Mouse (Mus musculus) MEL (cell line): ENCODE results near the gene Gpam. TPM values are rescaled to one million over a fixed set of nuclear protein-coding genes. Genes with fewer than 3 reads are reported as not detected.
A peak's percentile ranks its signal among the peaks of the same experiment; 100 is the strongest.

Experiments used
- DNase-seq: peaks from one replicate; pipeline ENCODE4 v3.0.0; 2011; ENCODE audit warnings: low read depth, low spot score
- H3K27ac ChIP-seq: 2 replicates; pipeline ENCODE4 v1.5.1; 2012; ENCODE audit warnings: low read depth, mild to moderate bottlenecking, control low read depth, low read length, moderate library complexity; ENCODE audit not compliant: control insufficient read depth
- H3K27me3 ChIP-seq, 2 experiments: fragments of 150-350 bp in 1 of 2; sonication (generic) in 1 of 2; 2 replicates each; pipeline ENCODE4 v1.6.1; 2012; ENCODE audit warnings: low read length in 2 of 2, mild to moderate bottlenecking in 2 of 2, improper control_type of control experiment in 1 of 2, moderate library complexity in 1 of 2; ENCODE audit not compliant: insufficient read depth in 2 of 2, control insufficient read depth in 1 of 2
- H3K36me3 ChIP-seq, 2 experiments: 2 replicates each; pipeline ENCODE4 v1.6.1; 2012 to 2014; ENCODE audit warnings: low read length in 2 of 2, improper control_type of control experiment in 1 of 2, inconsistent platforms in 1 of 2, mild to moderate bottlenecking in 1 of 2; ENCODE audit not compliant: insufficient read depth in 2 of 2, control insufficient read depth in 1 of 2
- H3K4me1 ChIP-seq, 2 experiments: fragments of 150-350 bp in 1 of 2; sonication (generic) in 1 of 2; 2 replicates each; pipeline ENCODE4 v1.6.1; 2012; ENCODE audit warnings: low read length in 2 of 2, improper control_type of control experiment in 1 of 2, mild to moderate bottlenecking in 1 of 2; ENCODE audit not compliant: insufficient read depth in 2 of 2, control insufficient read depth in 1 of 2
- H3K4me3 ChIP-seq, 2 experiments: fragments of 150-350 bp in 1 of 2; sonication (generic) in 1 of 2; 2 replicates each; pipeline ENCODE4 v1.5.1; 2012; ENCODE audit warnings: low read depth in 2 of 2, low read length in 2 of 2, mild to moderate bottlenecking in 2 of 2, moderate library complexity in 2 of 2, control low read depth in 1 of 2, improper control_type of control experiment in 1 of 2; ENCODE audit not compliant: control insufficient read depth in 1 of 2, insufficient read depth in 1 of 2
- H3K79me2 ChIP-seq: 2 replicates; pipeline ENCODE4 v1.6.1; 2012; ENCODE audit warnings: mild to moderate bottlenecking, low read length, moderate library complexity; ENCODE audit not compliant: control insufficient read depth, poor library complexity, insufficient read depth
- H3K9ac ChIP-seq: 2 replicates; pipeline ENCODE4 v1.6.1; 2012; ENCODE audit warnings: low read depth, mild to moderate bottlenecking, control low read depth, low read length, moderate library complexity; ENCODE audit not compliant: control insufficient read depth, poor library complexity, severe bottlenecking
- H3K9me3 ChIP-seq: fragments of 150-350 bp; sonication (generic); replicated peaks from 2 replicates; pipeline ENCODE4 v1.6.1; 2012; ENCODE audit warnings: mild to moderate bottlenecking, low read length, improper control_type of control experiment, moderate library complexity; ENCODE audit not compliant: insufficient read depth
- CHD1 ChIP-seq: IDR thresholded peaks from 2 replicates; pipeline ENCODE4 v1.6.1; 2012; ENCODE audit warnings: low read depth, mild to moderate bottlenecking, inconsistent platforms, low read length, improper control_type of control experiment
- CHD2 ChIP-seq: IDR thresholded peaks from 2 replicates; pipeline ENCODE4 v1.6.1; 2011; ENCODE audit warnings: low read length, improper control_type of control experiment
- ELF1 ChIP-seq: IDR thresholded peaks from 2 replicates; pipeline ENCODE4 v1.6.1; 2014; ENCODE audit warnings: low read depth, mild to moderate bottlenecking, inconsistent platforms, low read length, improper control_type of control experiment, moderate library complexity
- EP300 ChIP-seq, 2 experiments: IDR thresholded peaks; 2 replicates each; pipeline ENCODE4 v1.6.1; 2011; ENCODE audit warnings: improper control_type of control experiment in 2 of 2, low read length in 2 of 2, low read depth in 1 of 2, mild to moderate bottlenecking in 1 of 2
- ETS1 ChIP-seq: IDR thresholded peaks from 2 replicates; pipeline ENCODE4 v1.6.1; 2012; ENCODE audit warnings: low read depth, mild to moderate bottlenecking, inconsistent platforms, low read length, improper control_type of control experiment, moderate library complexity
- GABPA ChIP-seq: IDR thresholded peaks from 2 replicates; pipeline ENCODE4 v1.6.1; 2012; ENCODE audit warnings: low read depth, mild to moderate bottlenecking, inconsistent platforms, low read length, improper control_type of control experiment, moderate library complexity
- GATA1 ChIP-seq: IDR thresholded peaks from 2 replicates; pipeline ENCODE4 v1.6.1; 2011; ENCODE audit warnings: low read depth, low read length, improper control_type of control experiment
- MAFK ChIP-seq: IDR thresholded peaks from 2 replicates; pipeline ENCODE4 v1.6.1; 2011; ENCODE audit warnings: low read depth, mild to moderate bottlenecking, low read length, improper control_type of control experiment, borderline replicate concordance
- MEF2A ChIP-seq: IDR thresholded peaks from 2 replicates; pipeline ENCODE4 v1.6.1; 2014; ENCODE audit warnings: low read depth, mild to moderate bottlenecking, inconsistent platforms, low read length, improper control_type of control experiment; ENCODE audit not compliant: poor library complexity, insufficient replicate concordance, severe bottlenecking; ENCODE audit errors: extremely low read depth
- MXI1 ChIP-seq: IDR thresholded peaks from 2 replicates; pipeline ENCODE4 v1.6.1; 2011; ENCODE audit warnings: mild to moderate bottlenecking, low read depth, low read length, improper control_type of control experiment
- NELFE ChIP-seq: IDR thresholded peaks from 2 replicates; pipeline ENCODE4 v1.6.1; 2011; ENCODE audit warnings: low read depth, low read length, improper control_type of control experiment
- POLR2A ChIP-seq, 2 experiments: IDR thresholded peaks; 2 replicates each; pipeline ENCODE4 v1.6.1; 2011 to 2012; ENCODE audit warnings: low read length in 2 of 2, mild to moderate bottlenecking in 2 of 2, control low read depth in 1 of 2, improper control_type of control experiment in 1 of 2, low read depth in 1 of 2, moderate library complexity in 1 of 2; ENCODE audit not compliant: control insufficient read depth in 1 of 2, insufficient read depth in 1 of 2, poor library complexity in 1 of 2
- RCOR1 ChIP-seq: IDR thresholded peaks from 2 replicates; pipeline ENCODE4 v1.6.1; 2012; ENCODE audit warnings: low read depth, mild to moderate bottlenecking, inconsistent platforms, low read length, improper control_type of control experiment
- SMC3 ChIP-seq: IDR thresholded peaks from 2 replicates; pipeline ENCODE4 v1.6.1; 2011; ENCODE audit warnings: low read depth, low read length, improper control_type of control experiment
- TAL1 ChIP-seq: IDR thresholded peaks from 2 replicates; pipeline ENCODE4 v1.6.1; 2012; ENCODE audit warnings: mild to moderate bottlenecking, inconsistent platforms, low read length, moderate library complexity, mixed read lengths
- TBP ChIP-seq: IDR thresholded peaks from 2 replicates; pipeline ENCODE4 v1.8.0; 2011; ENCODE audit warnings: low read depth, low read length, improper control_type of control experiment
- TCF12 ChIP-seq: IDR thresholded peaks from 2 replicates; pipeline ENCODE4 v1.6.1; 2014; ENCODE audit warnings: low read depth, mild to moderate bottlenecking, inconsistent platforms, low read length, improper control_type of control experiment, moderate library complexity
- UBTF ChIP-seq: IDR thresholded peaks from 2 replicates; pipeline ENCODE4 v1.6.1; 2012; ENCODE audit warnings: low read depth, mild to moderate bottlenecking, inconsistent platforms, low read length, improper control_type of control experiment, moderate library complexity, borderline replicate concordance; ENCODE audit not compliant: insufficient read depth
- USF2 ChIP-seq, 2 experiments: IDR thresholded peaks; 2 replicates each; pipeline ENCODE4 v1.6.1; 2011 to 2012; ENCODE audit warnings: improper control_type of control experiment in 2 of 2, low read length in 2 of 2, borderline replicate concordance in 1 of 2, inconsistent platforms in 1 of 2, low read depth in 1 of 2, mild to moderate bottlenecking in 1 of 2; ENCODE audit not compliant: insufficient read depth in 1 of 2
- ZKSCAN1 ChIP-seq: IDR thresholded peaks from 2 replicates; pipeline ENCODE4 v1.6.1; 2012; ENCODE audit warnings: low read depth, mild to moderate bottlenecking, inconsistent platforms, low read length, improper control_type of control experiment, moderate library complexity
- polyA plus RNA-seq, 2 experiments: library from polyadenylated mRNA; stranded (reverse) in 1 of 2; unstranded in 1 of 2; fragments of >175 nt in 1 of 2; fragments of >200 nt in 1 of 2; gene quantifications; 2 replicates each; pipeline versions ENCODE4 v1.2.1 to v1.2.4; 2012; ENCODE audit warnings: low replicate concordance in 2 of 2, low read depth in 1 of 2; ENCODE audit not compliant: insufficient read length in 2 of 2, insufficient read depth in 1 of 2, missing spikeins in 1 of 2
- total RNA-seq: library from RNA; depleted of rRNA; stranded (reverse); fragments of 300-350 nt; gene quantifications from 2 replicates; pipeline ENCODE4 v1.2.3, GENCODE M21; 2012

The Gpam gene
- total and polyA plus RNA-seq, 3 experiments = 26.2 to 327 (median 37.1) TPM

- Histone ChIP-seq H3K9me3 (no peaks in the 10 kb centered on the region), H3K4me1 (peaks cover 11 to 19% of the 10 kb centered on the region in 2 experiments), H3K27me3 (no peaks in the 10 kb centered on the region), H3K79me2 (no peaks in the 10 kb centered on the region)
- 0 out of 2 replicates have a peak, but pooled peaks have one; percentile 18 for TF ChIP-seq ETS1
- no peak for TF ChIP-seq ELF1
- peak; percentile 74 for TF ChIP-seq GATA1
- peak; percentile 9; the same call in 1 of the 2 replicates for TF ChIP-seq TAL1
- TF ChIP-seq MAFK = no peak
- TF ChIP-seq SMC3 = no peak
- TF ChIP-seq CHD2 = no peak
- peak; percentile 59 for TF ChIP-seq TCF12
- no peak for TF ChIP-seq POLR2A (IDR thresholded peaks at IDR 0.05; ENCODE audit: control insufficient read depth in 1 of 2, insufficient read depth in 1 of 2, low read depth in 1 of 2, low read length in 2 of 2, poor library complexity in 1 of 2)
- TF ChIP-seq ZKSCAN1 = 0 out of 2 replicates have a peak, but pooled peaks have one; percentile 79
- no peak for TF ChIP-seq MXI1
- no peak for TF ChIP-seq UBTF
- TF ChIP-seq EP300 (IDR thresholded peaks at IDR 0.05; ENCODE audit: low read depth in 1 of 2, low read length in 2 of 2) = peak; percentile 71 to 79
- no peak for TF ChIP-seq MEF2A
- no peak for TF ChIP-seq TBP
- peak; percentile 70 for TF ChIP-seq RCOR1
- TF ChIP-seq, all 39 proteins: peak for 7
- Histone ChIP-seq H3K27ac (no peak overlapping the region), H3K4me3 (no peak overlapping the region), H3K9ac (no peak overlapping the region), H3K36me3 (peaks cover 0 to 7% of the 10 kb centered on the region in 2 experiments; a peak in 2 of 4 replicates)
- DNase-seq = peak; percentile 48
Measured at GRCm38 (mm10) chr19:55164162-55164561, 37.1 kb upstream of the Gpam start.

- DNase-seq = no peak
- H3K27ac ChIP-seq = no peak overlapping the region
- H3K79me2 ChIP-seq = no peaks in the 10 kb centered on the region
- no peaks in the 10 kb centered on the region for H3K9me3 ChIP-seq
- H3K36me3 ChIP-seq = peaks cover 0 to 7% of the 10 kb centered on the region in 2 experiments; a peak in 2 of 4 replicates
- H3K4me3 ChIP-seq = no peak overlapping the region
- H3K9ac ChIP-seq = no peak overlapping the region
- no peak for TF ChIP-seq POLR2A (IDR thresholded peaks at IDR 0.05; ENCODE audit: control insufficient read depth in 1 of 2, insufficient read depth in 1 of 2, low read depth in 1 of 2, low read length in 2 of 2, poor library complexity in 1 of 2)
- no peak for TF ChIP-seq CHD1
- TF ChIP-seq TBP = no peak
- no peak for TF ChIP-seq USF2 (IDR thresholded peaks at IDR 0.05; ENCODE audit: borderline replicate concordance in 1 of 2, insufficient read depth in 1 of 2, low read depth in 1 of 2, low read length in 2 of 2)
- TF ChIP-seq NELFE = no peak
- no peak for TF ChIP-seq MXI1
- no peak for TF ChIP-seq MAFK
- TF ChIP-seq GABPA = no peak
- no peak for TF ChIP-seq TCF12
- H3K4me1 ChIP-seq = peaks cover 11 to 19% of the 10 kb centered on the region in 2 experiments
- H3K27me3 ChIP-seq = no peaks in the 10 kb centered on the region
Measured at GRCm38 (mm10) chr19:55162271-55162670, 35.2 kb upstream of the Gpam start.
